Mouse (Mus musculus): ENCODE results near the gene Trmt44.

- TF ChIP-seq CTCF (IDR thresholded peaks at IDR 0.05; ENCODE audit: low read depth, low read length) (no peak), POLR2A (IDR thresholded peaks at IDR 0.05; ENCODE audit: extremely low read depth, insufficient read depth, low read length) (no peak)
Observed at GRCm38 (mm10) chr5:35611900-35612299, 37.0 kb upstream of the Trmt44 start.
